Mouse (Mus musculus): ENCODE measurements at regions not wholly inside any gene's neighbourhood (a gene's known extent, or its start where the extent isn't known, plus 50 kb on each side); places are given as distances from the start of the nearest gene placed in this dataset.
A peak's percentile ranks its signal among the peaks of the same experiment; 100 is the strongest.

GRCm38 (mm10) chr17:83959159-83959848 lies 111.5 kb upstream of the Haao start:
- DNase-seq, result peak; percentile 58

- DNase-seq, result peak; percentile 69
Observed at GRCm38 (mm10) chr17:83958706-83959105, 110.9 kb upstream of the Haao start.

GRCm38 (mm10) chr17:83957661-83958540 lies 110.1 kb upstream of the Haao start:
- DNase-seq, result peak; percentile 40

DNA sequence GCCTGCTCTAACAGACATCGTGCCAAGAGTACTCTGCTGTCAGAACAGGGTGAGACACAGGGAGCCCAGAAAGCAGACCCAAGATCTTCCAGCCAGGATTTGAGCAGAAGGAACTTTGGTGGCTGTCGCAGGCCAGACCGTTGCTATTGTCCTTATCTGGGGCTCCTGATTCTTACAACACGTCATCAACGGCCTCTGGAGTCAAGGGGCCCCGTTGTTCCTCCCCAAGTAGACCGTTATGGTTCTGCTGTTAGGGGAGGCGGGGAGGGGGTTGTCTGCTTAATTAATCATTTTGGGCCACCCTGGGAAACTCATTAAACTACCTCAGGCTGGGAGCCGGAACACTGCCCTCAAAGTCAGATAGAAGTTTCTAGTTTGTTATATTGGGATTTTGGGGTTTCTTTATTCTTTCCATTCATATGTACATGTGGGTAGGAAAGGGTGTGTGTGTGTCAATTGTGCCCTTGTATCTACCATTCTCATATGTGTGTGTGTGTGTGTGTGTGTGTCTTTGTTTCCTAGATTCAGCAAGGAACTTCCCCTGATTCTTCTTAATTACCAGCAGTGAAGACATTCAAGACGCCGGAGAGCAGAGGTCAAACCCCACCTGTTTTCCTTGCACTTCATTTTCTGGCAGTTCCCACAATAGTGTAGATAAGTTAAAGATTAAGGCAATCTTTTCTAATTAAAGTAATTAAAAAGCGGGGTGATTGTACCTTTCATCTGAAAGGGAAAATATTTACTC lies 109.2 kb upstream of the Haao start:
- peak; percentile 33 for DNase-seq

DNA sequence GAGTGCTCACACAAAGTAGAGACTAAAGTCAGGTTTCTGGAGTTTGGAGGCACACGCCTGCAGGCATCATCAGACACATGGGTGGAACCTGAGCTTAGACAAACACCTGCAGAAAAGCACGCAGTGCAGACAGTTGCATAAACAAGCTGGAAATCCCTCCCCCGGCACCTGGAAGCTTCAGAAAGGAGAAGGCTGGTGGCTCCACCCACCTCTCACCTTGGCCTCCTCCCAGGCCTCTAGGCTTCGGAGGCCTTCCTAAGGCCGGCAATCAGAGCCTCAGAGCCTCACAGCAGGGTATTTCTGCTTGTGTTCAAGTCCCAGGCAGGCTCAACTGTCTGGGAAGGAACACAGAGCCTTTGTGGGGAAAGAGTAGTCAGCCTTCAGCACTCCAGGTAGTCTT lies 108.2 kb upstream of the Haao start:
- DNase-seq, result peak; percentile 82

- peak; percentile 58 for DNase-seq
Observed at GRCm38 (mm10) chr17:83955058-83955697, 107.4 kb upstream of the Haao start.

GRCm38 (mm10) chr17:83954291-83955057 lies 106.7 kb upstream of the Haao start:
- DNase-seq, result peak; percentile 84

DNA sequence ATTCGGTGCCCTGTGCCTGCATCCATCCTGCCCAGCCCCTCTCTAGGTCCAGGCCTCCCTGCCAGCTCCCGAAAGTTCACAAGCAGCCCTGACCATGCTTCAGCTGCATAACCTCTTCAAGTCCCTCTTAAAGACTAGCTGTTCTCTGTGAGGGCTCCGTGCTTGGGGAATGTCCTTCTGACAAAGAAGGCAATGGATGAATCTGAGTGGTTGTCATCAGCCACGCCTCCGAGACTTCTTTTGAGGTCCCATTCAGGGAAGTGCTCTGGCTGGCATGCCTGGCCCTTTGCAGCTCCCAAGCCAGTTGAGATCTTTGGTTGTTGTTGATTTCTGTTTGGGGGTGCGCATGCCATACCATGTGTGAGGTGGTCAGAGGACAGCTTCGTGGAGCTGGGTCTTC lies 105.9 kb upstream of the Haao start:
- DNase-seq, result peak; percentile 43

- DNase-seq, result no peak
Observed at GRCm38 (mm10) chr17:83946718-83947117, 99.0 kb upstream of the Haao start.

DNA sequence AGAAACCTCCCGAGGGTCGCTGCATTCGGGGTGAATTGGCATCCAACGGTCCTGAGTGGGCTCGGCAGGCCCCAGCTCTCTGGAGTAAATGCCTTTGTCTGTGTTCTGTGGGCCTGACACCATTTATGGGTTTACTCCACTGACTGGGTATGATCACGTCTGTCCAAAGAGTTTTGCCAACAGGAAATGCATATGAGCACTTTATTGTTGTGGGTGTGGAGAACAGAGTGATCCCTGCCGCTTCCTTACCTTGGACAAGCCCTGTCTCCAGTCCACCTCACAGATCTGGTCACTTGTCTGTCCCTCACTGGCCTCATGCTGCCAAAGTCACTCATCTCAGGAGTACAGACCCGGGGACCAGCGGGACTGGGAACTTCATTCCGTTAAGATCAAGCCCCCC lies 91.6 kb upstream of the Haao start:
- no peak for DNase-seq

DNA sequence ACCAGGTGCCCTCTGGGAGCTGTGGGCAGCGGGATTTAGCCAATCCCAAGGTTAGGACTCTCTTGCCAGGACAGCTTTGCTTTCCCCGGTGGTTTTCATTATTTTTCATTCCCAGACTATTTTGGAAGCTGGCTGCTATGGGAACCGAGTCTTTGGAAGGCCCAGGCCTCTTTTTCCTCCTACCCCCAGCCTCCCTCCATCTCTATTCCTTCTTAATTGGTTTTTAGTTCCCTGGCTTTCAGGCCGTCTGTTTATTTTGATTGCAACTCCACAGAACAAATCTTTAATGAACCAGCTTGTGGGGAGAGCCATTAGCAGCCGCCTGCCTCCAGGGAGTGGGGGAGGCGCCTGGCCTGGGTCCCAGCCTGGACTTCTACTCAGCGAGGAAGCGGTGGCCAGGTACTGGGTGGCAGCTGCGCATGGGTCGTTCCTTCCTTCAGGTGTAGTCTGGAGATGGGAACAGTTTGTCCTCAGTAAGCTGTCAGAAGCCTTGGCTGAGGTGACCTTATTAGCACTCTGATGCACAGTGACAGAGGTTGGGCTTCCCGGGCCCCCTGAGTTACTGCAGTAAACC lies 91.0 kb upstream of the Haao start:
- peak; percentile 83 for DNase-seq

DNA sequence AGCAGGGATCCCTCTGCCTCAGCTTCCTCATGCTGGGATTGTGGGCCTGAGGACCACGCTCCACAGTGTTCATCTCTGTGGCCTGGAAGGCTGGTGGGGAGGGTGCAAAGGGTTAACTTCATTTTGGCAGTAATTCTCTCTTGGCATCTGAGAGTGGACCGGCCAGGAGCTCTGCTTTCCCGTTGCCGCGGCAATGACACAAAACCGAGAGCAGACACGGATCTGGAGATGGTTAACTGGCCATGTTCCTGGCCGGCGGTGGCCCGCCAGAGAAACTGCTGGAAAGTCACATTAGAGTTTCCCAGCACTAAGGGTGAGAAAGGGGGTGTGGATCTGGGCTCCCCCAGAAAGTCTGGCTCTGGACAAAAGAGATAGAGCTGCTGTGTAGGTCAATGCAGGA lies 89.8 kb upstream of the Haao start:
- peak; percentile 57 for DNase-seq

DNA sequence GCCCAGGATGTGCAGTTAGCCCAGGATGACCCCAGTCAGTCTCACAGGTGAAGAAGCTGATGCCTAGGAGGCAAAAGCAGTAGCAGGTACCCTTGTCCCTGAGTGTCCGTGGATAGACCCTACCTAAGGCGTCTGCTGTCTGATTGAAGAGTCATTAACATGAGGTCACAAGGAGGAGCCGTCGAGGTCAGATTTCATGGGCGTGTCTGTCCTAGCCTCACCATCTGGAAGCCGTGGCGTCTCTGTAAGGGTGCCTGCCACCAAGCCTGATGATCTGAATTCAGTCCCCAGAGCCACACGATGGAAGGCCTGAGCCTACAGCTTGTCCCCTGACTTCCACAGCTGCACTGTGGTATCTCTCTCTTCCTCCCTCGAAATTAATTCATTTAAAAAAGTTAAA lies 88.9 kb upstream of the Haao start:
- no peak for DNase-seq

- DNase-seq, result no peak
Observed at GRCm38 (mm10) chr17:83935969-83936368, 88.2 kb upstream of the Haao start.

DNA sequence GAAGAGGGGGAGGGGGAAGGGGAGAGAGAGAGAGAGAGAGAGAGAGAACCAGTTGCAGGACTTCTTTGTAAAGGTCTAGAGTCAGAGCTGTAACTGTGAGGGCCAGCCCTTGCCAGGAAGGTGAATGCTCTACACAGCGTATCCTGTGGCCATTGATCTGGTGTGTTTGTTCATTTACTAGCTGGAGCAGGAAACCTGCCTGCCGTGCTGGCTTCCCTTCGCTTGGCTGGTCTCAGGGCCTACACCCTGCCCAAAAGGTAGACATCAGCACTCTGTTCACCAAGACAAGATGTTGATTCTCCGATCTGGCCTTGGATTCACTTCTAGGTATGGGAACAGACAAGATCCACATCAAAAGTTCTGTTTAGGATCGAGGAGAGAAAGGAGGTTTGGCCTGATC lies 87.5 kb upstream of the Haao start:
- DNase-seq, result peak; percentile 45

DNA sequence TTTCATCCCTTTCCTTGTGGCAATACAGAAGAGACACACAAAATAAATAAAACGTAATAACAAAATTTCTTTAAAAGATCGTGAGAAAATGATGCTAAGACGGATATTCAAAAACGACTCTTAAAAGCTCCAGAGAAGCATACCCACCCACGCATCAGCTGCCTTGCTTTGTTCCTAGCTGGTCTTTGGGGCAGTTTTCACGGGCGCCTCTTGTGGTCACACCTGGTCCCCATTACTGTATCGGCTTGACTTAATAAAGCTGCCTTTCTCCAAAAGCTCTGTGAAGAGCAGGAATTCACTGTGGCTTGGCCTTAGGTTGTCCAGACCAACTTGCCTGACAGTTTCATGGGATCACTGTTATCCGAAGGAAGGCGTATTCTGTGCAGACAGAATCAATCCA lies 86.0 kb upstream of the Haao start:
- no peak for DNase-seq

GRCm38 (mm10) chr17:83930401-83930800 lies 82.6 kb upstream of the Haao start:
- no peak for DNase-seq

DNA sequence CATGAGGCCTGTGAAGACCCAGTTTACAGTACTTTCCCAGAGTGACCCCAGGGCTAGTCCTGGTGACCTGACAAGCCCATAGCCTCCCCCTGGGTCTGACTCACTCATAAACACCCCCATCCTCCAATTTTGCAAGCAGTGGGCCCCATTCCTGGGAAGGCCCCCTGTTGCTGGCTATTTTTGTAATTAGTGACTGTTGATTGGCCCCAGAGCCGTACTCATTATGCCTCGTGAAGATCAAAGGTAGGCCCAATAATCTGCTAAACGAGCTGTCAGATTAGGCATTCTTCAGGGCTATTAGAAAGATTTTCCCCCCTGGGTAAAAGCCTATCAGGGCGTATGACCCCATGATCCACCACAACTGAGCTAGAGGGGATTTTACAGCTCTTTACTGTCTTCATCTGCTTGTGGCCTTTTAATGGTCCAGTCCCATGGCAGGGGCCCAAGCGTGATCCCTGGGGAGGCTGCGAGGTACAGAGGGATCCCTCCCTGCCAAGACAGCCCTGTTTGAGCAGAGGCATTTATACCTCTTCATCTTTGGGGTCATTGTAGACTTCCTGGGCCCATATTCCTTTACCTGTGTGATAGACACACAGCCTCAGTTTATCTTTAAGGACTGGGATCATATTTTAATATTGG lies 80.1 kb upstream of the Haao start:
- DNase-seq, result no peak

- DNase-seq, result no peak
Observed at GRCm38 (mm10) chr17:83924259-83924922, 76.6 kb upstream of the Haao start.

GRCm38 (mm10) chr17:83920894-83921293 lies 73.1 kb upstream of the Haao start:
- no peak for DNase-seq

GRCm38 (mm10) chr17:83920225-83920624 lies 72.5 kb upstream of the Haao start:
- no peak for DNase-seq
